Mouse (Mus musculus): ENCODE data around the gene Efcab12.

- TF ChIP-seq CTCF (IDR thresholded peaks at IDR 0.05; ENCODE audit: extremely low read depth, insufficient read length, insufficient replicate concordance, low read depth, low read length) (no peak), POLR2A (IDR thresholded peaks at IDR 0.05; ENCODE audit: low read depth, low read length) (no peak)
Observed at GRCm38 (mm10) chr6:115854432-115854831, 16.2 kb upstream of the Efcab12 start.

Measured in small intestine, adult 2 months (tissue).